Mouse (Mus musculus) bone marrow, adult 2 months (tissue): ENCODE data around the gene Agmo.

Experiments
- CTCF ChIP-seq: fragments of 200-500 bp; IDR thresholded peaks from 2 replicates; pipeline ENCODE4 v1.5.1; 2011; ENCODE audit warnings: low read length, control low read depth; ENCODE audit not compliant: control insufficient read depth, insufficient read depth
- POLR2A ChIP-seq: fragments of 200-500 bp; IDR thresholded peaks from 2 replicates; pipeline ENCODE4 v1.6.1; 2011; ENCODE audit warnings: low read depth, mild to moderate bottlenecking, control low read depth, low read length, borderline replicate concordance; ENCODE audit not compliant: control insufficient read depth

GRCm38 (mm10) chr12:37592853-37593252 is 351.4 kb downstream of the Agmo start:
- TF ChIP-seq CTCF = no peak
- TF ChIP-seq POLR2A = no peak
